Mouse (Mus musculus) frontal cortex, adult (tissue): ENCODE results near the gene Mettl22.

ENCODE experiments used
- ATAC-seq: cut with Nextera tagmentation; 2 replicates; pipeline ENCODE4 v1.9.2; 2017; ENCODE audit warnings: mild to moderate bottlenecking, moderate library complexity, mixed read lengths; ENCODE audit not compliant: low TSS enrichment

The Mettl22 gene

GRCm38 (mm10) chr16:8512830-8513229 lies 42.2 kb downstream of the Mettl22 start:
- no peak for ATAC-seq

- ATAC-seq = peak; percentile 100
Measured at GRCm38 (mm10) chr16:8513236-8513906, 42.8 kb downstream of the Mettl22 start, which contains the start of gene Abat. Gene Abat (plus strand): TSS chr16:8513429.

GRCm38 (mm10) chr16:8514180-8514579 lies 43.6 kb downstream of the Mettl22 start:
- no peak for ATAC-seq

DNA sequence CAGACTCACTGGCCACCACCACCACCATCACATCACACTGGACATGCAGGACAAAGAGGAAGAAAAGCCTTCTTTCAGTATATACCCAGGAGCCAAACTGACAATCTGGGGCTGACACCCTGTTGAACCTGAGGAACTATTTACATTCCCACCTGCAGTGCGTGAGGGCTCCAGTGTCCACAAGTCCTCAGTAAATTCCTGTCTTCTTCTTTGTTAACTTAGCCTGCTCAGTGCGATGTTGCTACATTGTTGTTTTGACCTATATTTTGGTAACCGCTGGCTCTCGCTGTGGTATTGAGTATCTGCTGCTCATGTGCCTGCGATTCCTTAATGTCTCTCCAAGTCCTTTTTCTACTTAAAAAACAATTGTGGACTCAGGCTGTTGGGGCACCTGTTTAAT lies 49.9 kb downstream of the Mettl22 start:
- ATAC-seq = no peak

DNA sequence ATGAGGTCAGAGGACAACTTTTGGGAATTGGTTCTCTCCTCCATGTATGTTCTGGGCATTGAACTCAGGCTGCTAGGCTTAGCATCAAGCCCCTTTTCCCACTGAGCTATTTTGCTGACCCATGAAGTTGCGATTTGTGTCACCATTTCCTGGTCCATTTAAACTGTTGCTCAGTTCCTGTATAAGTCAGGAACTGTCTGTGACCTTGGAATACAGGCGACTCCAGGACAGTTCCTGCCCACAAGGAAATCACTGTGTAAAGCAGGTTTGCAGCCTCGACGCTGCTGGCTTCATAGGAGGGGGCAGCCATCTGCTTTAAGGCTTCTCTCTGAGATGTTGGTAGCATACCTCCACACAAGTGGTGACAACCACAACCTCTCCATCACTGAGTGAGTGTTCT lies 50.7 kb downstream of the Mettl22 start:
- no peak for ATAC-seq

DNA sequence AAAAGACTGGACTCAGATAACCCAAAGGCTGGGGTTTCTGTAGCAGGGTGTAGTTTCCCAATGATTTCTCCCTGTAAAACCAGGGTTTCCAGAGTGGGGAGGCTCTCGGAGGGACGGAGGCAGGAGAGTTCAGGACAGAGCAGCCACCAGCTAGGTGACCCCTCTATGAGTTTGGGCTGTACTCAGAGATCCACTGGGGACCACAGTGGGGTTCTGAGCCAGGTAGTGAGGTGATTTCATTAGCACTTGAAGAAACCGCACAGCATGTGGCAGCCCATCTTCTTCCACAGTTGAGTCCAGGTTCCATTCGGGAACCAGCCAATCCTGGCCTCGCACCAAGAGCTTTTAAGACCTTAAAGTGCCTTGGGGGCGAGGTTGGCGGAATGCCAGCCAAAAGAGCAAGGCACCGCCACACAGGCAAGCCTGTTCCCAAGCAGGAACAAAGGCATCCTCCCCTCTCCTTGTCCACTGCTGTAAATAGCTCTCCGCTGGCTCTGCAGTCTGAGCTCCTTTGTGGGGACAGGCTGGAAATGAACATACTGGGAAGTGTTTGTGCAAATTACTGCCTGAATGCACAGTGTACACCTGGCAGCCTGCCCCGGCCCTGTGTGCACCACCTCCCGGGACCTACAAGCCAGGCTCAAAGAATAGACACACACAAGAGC lies 53.0 kb downstream of the Mettl22 start:
- peak; percentile 70 for ATAC-seq

- ATAC-seq = no peak
Measured at GRCm38 (mm10) chr16:8524163-8524847, 53.7 kb downstream of the Mettl22 start.

DNA sequence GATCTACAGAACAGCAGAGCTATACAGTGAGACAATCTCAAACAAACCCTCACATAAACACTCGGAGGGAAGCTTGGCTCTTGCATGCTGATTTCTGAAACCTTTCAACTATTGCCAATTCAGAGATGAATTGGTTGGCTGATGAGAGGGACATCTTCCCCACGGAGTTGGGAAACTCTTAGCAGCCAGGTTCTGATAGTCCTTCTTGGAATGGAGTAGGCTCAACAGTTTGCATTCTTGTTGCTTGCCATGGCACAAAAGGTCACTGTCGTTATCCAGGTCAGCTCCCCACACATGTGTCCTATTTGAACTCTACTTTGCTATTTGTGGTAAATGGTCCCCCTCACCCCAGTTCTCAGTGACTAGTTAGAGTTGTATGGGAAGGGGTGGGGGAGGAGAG lies 54.7 kb downstream of the Mettl22 start:
- no peak for ATAC-seq

- ATAC-seq = no peak
Measured at GRCm38 (mm10) chr16:8525877-8526276, 55.3 kb downstream of the Mettl22 start.

GRCm38 (mm10) chr16:8529389-8529788 lies 58.8 kb downstream of the Mettl22 start:
- ATAC-seq = no peak

GRCm38 (mm10) chr16:8530018-8530417 lies 59.4 kb downstream of the Mettl22 start:
- peak; percentile 16; the same call in 1 of the 2 replicates for ATAC-seq

GRCm38 (mm10) chr16:8532461-8532860 lies 61.9 kb downstream of the Mettl22 start:
- no peak for ATAC-seq

GRCm38 (mm10) chr16:8532894-8533293 lies 62.3 kb downstream of the Mettl22 start:
- ATAC-seq = no peak

DNA sequence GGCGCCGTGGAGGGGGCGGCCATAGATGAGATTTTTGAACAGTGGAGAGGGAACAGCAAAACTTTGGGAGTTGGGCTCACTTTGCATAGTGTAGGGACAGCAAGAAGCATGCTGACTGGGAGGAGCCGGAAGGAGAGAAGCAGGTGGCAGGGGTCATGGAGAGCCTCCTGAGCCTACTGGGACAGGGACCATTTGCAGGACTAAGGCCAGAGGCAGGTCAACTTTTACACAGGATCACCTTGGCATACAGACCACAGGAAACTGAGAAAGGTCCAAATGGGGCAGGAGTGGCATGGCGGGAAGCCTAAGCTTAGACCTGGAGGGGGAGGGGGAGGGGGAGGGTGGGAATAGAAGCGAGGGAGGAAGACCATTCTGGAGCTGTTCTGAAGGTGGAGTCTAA lies 62.9 kb downstream of the Mettl22 start:
- ATAC-seq = no peak

DNA sequence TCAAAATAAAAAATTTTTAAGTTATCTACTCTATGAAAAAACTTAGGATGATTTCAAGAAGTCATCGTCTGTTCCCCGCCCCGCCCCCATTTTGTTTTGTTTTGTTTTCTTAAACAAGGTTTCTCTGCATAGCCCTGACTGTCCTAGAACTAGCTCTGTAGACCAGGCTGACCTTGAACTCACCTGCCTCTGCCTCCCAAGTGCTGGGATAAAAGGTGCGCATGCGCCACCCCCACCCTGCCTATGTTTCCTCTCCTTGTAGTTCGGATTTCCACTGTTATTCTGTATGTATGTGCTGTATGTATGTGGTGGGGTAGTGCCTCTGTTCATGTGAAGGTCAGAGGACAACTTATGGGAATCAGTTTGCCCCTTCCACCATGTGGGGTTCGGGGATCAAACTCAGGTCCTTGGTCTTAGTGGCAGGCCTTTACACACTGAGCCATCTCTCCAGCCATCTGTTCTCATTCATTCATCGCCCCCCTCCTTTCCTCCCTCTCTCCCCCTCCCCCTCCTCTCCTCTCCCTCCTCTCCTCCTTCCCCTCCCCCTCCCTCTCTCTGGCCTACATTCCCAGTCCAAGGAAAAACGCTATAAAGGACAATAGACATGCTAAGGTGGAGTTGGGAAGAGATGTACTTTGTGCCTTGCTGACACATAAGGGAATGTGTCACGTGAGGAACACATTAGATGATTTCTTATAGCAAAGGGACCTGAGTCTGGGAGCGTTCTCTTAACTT lies 64.0 kb downstream of the Mettl22 start:
- ATAC-seq = no peak

DNA sequence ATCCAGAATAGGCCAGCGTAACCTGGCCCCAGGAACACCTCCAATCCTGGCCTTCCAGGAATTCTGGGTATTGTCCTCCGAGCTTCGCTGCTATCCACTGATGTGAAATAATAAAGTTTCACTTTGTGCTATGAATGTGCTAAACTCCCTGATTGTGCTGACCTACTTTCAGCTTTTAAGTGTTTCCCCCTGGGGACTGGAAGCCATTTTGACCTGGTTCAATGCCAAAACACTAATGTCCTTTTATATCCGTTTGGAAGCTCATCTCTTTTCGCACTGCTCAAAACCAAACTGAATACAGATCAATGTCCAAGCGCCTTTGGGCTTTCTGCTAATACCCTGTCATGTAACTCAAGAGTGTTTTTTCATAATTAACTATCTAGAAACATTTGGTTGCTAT lies 64.8 kb downstream of the Mettl22 start:
- ATAC-seq = no peak

GRCm38 (mm10) chr16:8539150-8539865 lies 68.7 kb downstream of the Mettl22 start:
- no peak for ATAC-seq
